Mouse (Mus musculus): ENCODE results near the gene Mzt1. TPM values are rescaled to one million over a fixed set of nuclear protein-coding genes. Genes with fewer than 3 reads are reported as not detected.
"Not testable (repeated sequence)": the region's sequence is repeated elsewhere in the genome, so short reads cannot be mapped to it uniquely, and the experiment has no call there.

Mzt1 gene
- polyA plus RNA-seq, 1 experiment from 2014 or later = 64.9 TPM

GRCm38 (mm10) chr14:99044096-99044495 is 1.8 kb downstream of the Mzt1 start:
- Histone ChIP-seq H3K9ac (replicated peaks; ENCODE audit: low read length) (peak overlapping the region; percentile 10), H3K27ac (ENCODE audit: low read length) (no peak overlapping the region), H3K4me3 (ENCODE audit: low read length) (peak overlapping the region; percentile 79), H3K36me3 (ENCODE audit: insufficient read depth, low read length) (0 out of 2 replicates have a peak, but pooled peaks cover 9% of the 10 kb centered on the region), H3K4me1 (ENCODE audit: insufficient read depth, low read length) (peaks cover 44% of the 10 kb centered on the region), H3K4me2 (replicated peaks; ENCODE audit: low read depth, low read length) (peak overlapping the region; percentile 65), H3K27me3 (ENCODE audit: insufficient read depth, low read length) (no peaks in the 10 kb centered on the region), H3K9me3 (ENCODE audit: low read length) (no peaks in the 10 kb centered on the region)
- ATAC-seq (ENCODE audit: low FRiP score, low TSS enrichment) = no peak
- 40% methylated on average over 10 of the region's 10 CpGs for WGBS

- peak overlapping the region; percentile 79 for H3K4me3 ChIP-seq (ENCODE audit: low read length)
- H3K36me3 ChIP-seq (ENCODE audit: insufficient read depth, low read length) = 0 out of 2 replicates have a peak, but pooled peaks cover 11% of the 10 kb centered on the region
- WGBS = 44% methylated on average over 1 of the region's 1 CpGs
- H3K9ac ChIP-seq (replicated peaks; ENCODE audit: low read length) = no peak overlapping the region
- no peaks in the 10 kb centered on the region for H3K9me3 ChIP-seq (ENCODE audit: low read length)
- peaks cover 38% of the 10 kb centered on the region for H3K4me1 ChIP-seq (ENCODE audit: insufficient read depth, low read length)
- H3K27me3 ChIP-seq (ENCODE audit: insufficient read depth, low read length) = no peaks in the 10 kb centered on the region
- ATAC-seq (ENCODE audit: low FRiP score, low TSS enrichment) = no peak
- H3K4me2 ChIP-seq (replicated peaks; ENCODE audit: low read depth, low read length) = peak overlapping the region; percentile 65
- H3K27ac ChIP-seq (ENCODE audit: low read length) = no peak overlapping the region
These were observed 2.4 kb downstream of the Mzt1 start for GRCm38 (mm10) chr14:99043499-99043898.

- 64% methylated on average over 4 of the region's 4 CpGs for WGBS
- Histone ChIP-seq H3K27ac (ENCODE audit: low read length) (peak overlapping the region; percentile 24; the same call in 1 of the 2 replicates), H3K9ac (replicated peaks; ENCODE audit: low read length) (0 out of 2 replicates have a peak overlapping the region, but pooled peaks have one; percentile 26), H3K4me2 (replicated peaks; ENCODE audit: low read depth, low read length) (no peak overlapping the region), H3K4me1 (ENCODE audit: insufficient read depth, low read length) (peaks cover 29% of the 10 kb centered on the region), H3K36me3 (ENCODE audit: insufficient read depth, low read length) (0 out of 2 replicates have a peak, but pooled peaks cover 11% of the 10 kb centered on the region), H3K4me3 (ENCODE audit: low read length) (no peak overlapping the region), H3K27me3 (ENCODE audit: insufficient read depth, low read length) (no peaks in the 10 kb centered on the region), H3K9me3 (ENCODE audit: low read length) (no peaks in the 10 kb centered on the region)
- no peak for ATAC-seq (ENCODE audit: low FRiP score, low TSS enrichment)
These were observed 4.5 kb downstream of the Mzt1 start for GRCm38 (mm10) chr14:99041416-99041815.

GRCm38 (mm10) chr14:99039308-99039707 is 6.6 kb downstream of the Mzt1 start:
- not testable (repeated sequence) for H3K4me3 ChIP-seq (ENCODE audit: low read length); H3K9me3 ChIP-seq (ENCODE audit: low read length); H3K4me2 ChIP-seq (replicated peaks; ENCODE audit: low read depth, low read length); H3K9ac ChIP-seq (replicated peaks; ENCODE audit: low read length); H3K27ac ChIP-seq (ENCODE audit: low read length); H3K27me3 ChIP-seq (ENCODE audit: insufficient read depth, low read length); ATAC-seq (ENCODE audit: low FRiP score, low TSS enrichment)
- H3K36me3 ChIP-seq (ENCODE audit: insufficient read depth, low read length) = peaks cover 14% of the 10 kb centered on the region; the same call in 1 of the 2 replicates
- peaks cover 22% of the 10 kb centered on the region for H3K4me1 ChIP-seq (ENCODE audit: insufficient read depth, low read length)
- WGBS = 82% methylated on average over 5 of the region's 5 CpGs

- Histone ChIP-seq H3K27me3 (ENCODE audit: insufficient read depth, low read length) (no peaks in the 10 kb centered on the region), H3K4me2 (replicated peaks; ENCODE audit: low read depth, low read length) (no peak overlapping the region), H3K27ac (ENCODE audit: low read length) (0 out of 2 replicates have a peak overlapping the region, but pooled peaks have one; percentile 18), H3K9me3 (ENCODE audit: low read length) (no peaks in the 10 kb centered on the region), H3K4me3 (ENCODE audit: low read length) (no peak overlapping the region), H3K9ac (replicated peaks; ENCODE audit: low read length) (no peak overlapping the region), H3K36me3 (ENCODE audit: insufficient read depth, low read length) (peaks cover 21% of the 10 kb centered on the region), H3K4me1 (ENCODE audit: insufficient read depth, low read length) (peaks cover 13% of the 10 kb centered on the region; the same call in 1 of the 2 replicates)
- ATAC-seq (ENCODE audit: low FRiP score, low TSS enrichment) = no peak; the same call in 1 of the 2 replicates
- 83% methylated on average over 2 of the region's 2 CpGs for WGBS
These were observed 8.2 kb downstream of the Mzt1 start for GRCm38 (mm10) chr14:99037703-99038102.

- no peak overlapping the region for H3K4me3 ChIP-seq (ENCODE audit: low read length)
- no peaks in the 10 kb centered on the region for H3K9me3 ChIP-seq (ENCODE audit: low read length)
- H3K36me3 ChIP-seq (ENCODE audit: insufficient read depth, low read length) = peaks cover 25% of the 10 kb centered on the region
- no peaks in the 10 kb centered on the region for H3K27me3 ChIP-seq (ENCODE audit: insufficient read depth, low read length)
- no peak overlapping the region for H3K4me2 ChIP-seq (replicated peaks; ENCODE audit: low read depth, low read length)
- H3K4me1 ChIP-seq (ENCODE audit: insufficient read depth, low read length) = peaks cover 2% of the 10 kb centered on the region; the same call in 1 of the 2 replicates
- H3K9ac ChIP-seq (replicated peaks; ENCODE audit: low read length) = no peak overlapping the region
- no peak for ATAC-seq (ENCODE audit: low FRiP score, low TSS enrichment)
- no peak overlapping the region for H3K27ac ChIP-seq (ENCODE audit: low read length)
- 74% methylated on average over 4 of the region's 4 CpGs for WGBS
These were observed 9.9 kb downstream of the Mzt1 start for GRCm38 (mm10) chr14:99036039-99036438.

- H3K4me2 ChIP-seq (replicated peaks; ENCODE audit: low read depth, low read length); H3K9ac ChIP-seq (replicated peaks; ENCODE audit: low read length); H3K9me3 ChIP-seq (ENCODE audit: low read length); H3K4me1 ChIP-seq (ENCODE audit: insufficient read depth, low read length); H3K27me3 ChIP-seq (ENCODE audit: insufficient read depth, low read length); H3K4me3 ChIP-seq (ENCODE audit: low read length); H3K27ac ChIP-seq (ENCODE audit: low read length); ATAC-seq (ENCODE audit: low FRiP score, low TSS enrichment): not testable (repeated sequence)
- H3K36me3 ChIP-seq (ENCODE audit: insufficient read depth, low read length) = peaks cover 25% of the 10 kb centered on the region
- WGBS = 94% methylated on average over 8 of the region's 8 CpGs
These were observed 11.1 kb downstream of the Mzt1 start for GRCm38 (mm10) chr14:99034851-99035250.

- H3K36me3 ChIP-seq (ENCODE audit: insufficient read depth, low read length) = peaks cover 14% of the 10 kb centered on the region
- no peak overlapping the region for H3K9ac ChIP-seq (replicated peaks; ENCODE audit: low read length)
- 87% methylated on average over 5 of the region's 5 CpGs for WGBS
- H3K4me2 ChIP-seq (replicated peaks; ENCODE audit: low read depth, low read length) = no peak overlapping the region
- H3K4me1 ChIP-seq (ENCODE audit: insufficient read depth, low read length) = no peaks in the 10 kb centered on the region
- ATAC-seq (ENCODE audit: low FRiP score, low TSS enrichment) = no peak
- no peaks in the 10 kb centered on the region for H3K27me3 ChIP-seq (ENCODE audit: insufficient read depth, low read length)
- no peak overlapping the region for H3K4me3 ChIP-seq (ENCODE audit: low read length)
- H3K9me3 ChIP-seq (ENCODE audit: low read length) = no peaks in the 10 kb centered on the region
- no peak overlapping the region for H3K27ac ChIP-seq (ENCODE audit: low read length)
These were observed 13.3 kb downstream of the Mzt1 start for GRCm38 (mm10) chr14:99032596-99032995.

- no peak overlapping the region for H3K9ac ChIP-seq (replicated peaks; ENCODE audit: low read length)
- H3K4me3 ChIP-seq (ENCODE audit: low read length) = no peak overlapping the region
- H3K9me3 ChIP-seq (ENCODE audit: low read length) = 0 out of 2 replicates have a peak, but pooled peaks cover 7% of the 10 kb centered on the region
- no peaks in the 10 kb centered on the region for H3K4me1 ChIP-seq (ENCODE audit: insufficient read depth, low read length)
- no peak overlapping the region for H3K27ac ChIP-seq (ENCODE audit: low read length)
- 86% methylated on average over 5 of the region's 5 CpGs for WGBS
- no peaks in the 10 kb centered on the region for H3K27me3 ChIP-seq (ENCODE audit: insufficient read depth, low read length)
- peaks cover 14% of the 10 kb centered on the region for H3K36me3 ChIP-seq (ENCODE audit: insufficient read depth, low read length)
- H3K4me2 ChIP-seq (replicated peaks; ENCODE audit: low read depth, low read length) = no peak overlapping the region
- ATAC-seq (ENCODE audit: low FRiP score, low TSS enrichment) = no peak
These were observed 14.5 kb downstream of the Mzt1 start for GRCm38 (mm10) chr14:99031337-99031873.

GRCm38 (mm10) chr14:99029987-99030386 is 15.9 kb downstream of the Mzt1 start:
- WGBS = 74% methylated on average over 5 of the region's 5 CpGs
- ATAC-seq (ENCODE audit: low FRiP score, low TSS enrichment) = no peak
- H3K4me3 ChIP-seq (ENCODE audit: low read length) = no peak overlapping the region
- 0 out of 2 replicates have a peak, but pooled peaks cover 7% of the 10 kb centered on the region for H3K9me3 ChIP-seq (ENCODE audit: low read length)
- H3K4me1 ChIP-seq (ENCODE audit: insufficient read depth, low read length) = no peaks in the 10 kb centered on the region
- H3K9ac ChIP-seq (replicated peaks; ENCODE audit: low read length) = no peak overlapping the region
- H3K27me3 ChIP-seq (ENCODE audit: insufficient read depth, low read length) = no peaks in the 10 kb centered on the region
- H3K27ac ChIP-seq (ENCODE audit: low read length) = no peak overlapping the region
- no peak overlapping the region for H3K4me2 ChIP-seq (replicated peaks; ENCODE audit: low read depth, low read length)
- H3K36me3 ChIP-seq (ENCODE audit: insufficient read depth, low read length) = peaks cover 11% of the 10 kb centered on the region; the same call in 1 of the 2 replicates
